Mouse (Mus musculus) ES-E14 (cell line): ENCODE data around the gene Fam216b. TPM values are rescaled to one million over a fixed set of nuclear protein-coding genes. Genes with fewer than 3 reads are reported as not detected.

Experiments used
- DNase-seq: peaks from one replicate; pipeline ENCODE4 v3.0.0-alpha.2; 2013; ENCODE audit warnings: low read depth, low spot score
- H3K27ac ChIP-seq: 2 replicates; pipeline ENCODE4 v1.5.1; 2012; ENCODE audit warnings: low read depth, mild to moderate bottlenecking, low read length, moderate library complexity, mixed read lengths; ENCODE audit not compliant: poor library complexity, insufficient read depth, severe bottlenecking
- H3K36me3 ChIP-seq: 2 replicates; pipeline ENCODE4 v1.6.1; 2012; ENCODE audit warnings: mild to moderate bottlenecking, low read length, moderate library complexity, mixed read lengths; ENCODE audit not compliant: control insufficient read depth, poor library complexity, insufficient read depth, severe bottlenecking
- H3K4me1 ChIP-seq, 2 experiments: fragments of 150-350 bp in 1 of 2; sonication (generic) in 1 of 2; 2 replicates each; pipeline ENCODE4 v1.6.1; 2012; ENCODE audit warnings: low read length in 2 of 2, mild to moderate bottlenecking in 1 of 2, mixed read lengths in 1 of 2; ENCODE audit not compliant: control insufficient read depth in 2 of 2, insufficient read depth in 2 of 2, poor library complexity in 1 of 2
- H3K4me3 ChIP-seq, 2 experiments: fragments of 150-350 bp in 1 of 2; sonication (generic) in 1 of 2; 2 replicates each; pipeline ENCODE4 v1.5.1; 2012; ENCODE audit warnings: low read length in 2 of 2, low read depth in 1 of 2, mild to moderate bottlenecking in 1 of 2, mixed read lengths in 1 of 2; ENCODE audit not compliant: insufficient read depth in 1 of 2, poor library complexity in 1 of 2, severe bottlenecking in 1 of 2
- H3K9ac ChIP-seq: 2 replicates; pipeline ENCODE4 v1.6.1; 2012; ENCODE audit warnings: low read depth, mild to moderate bottlenecking, low read length, mixed read lengths; ENCODE audit not compliant: poor library complexity, insufficient read depth, severe bottlenecking
- H3K9me3 ChIP-seq: fragments of 150-350 bp; sonication (generic); 2 replicates; pipeline ENCODE4 v1.6.1; 2012; ENCODE audit warnings: low read depth, mild to moderate bottlenecking, low read length; ENCODE audit not compliant: control insufficient read depth, insufficient read depth
- CHD2 ChIP-seq: IDR thresholded peaks from 2 replicates; pipeline ENCODE4 v1.6.1; 2014; ENCODE audit warnings: mild to moderate bottlenecking, low read depth, low read length, inconsistent platforms
- HCFC1 ChIP-seq: IDR thresholded peaks from 2 replicates; pipeline ENCODE4 v1.6.1; 2012; ENCODE audit warnings: low read length, inconsistent platforms, borderline replicate concordance; ENCODE audit not compliant: insufficient read depth
- MAFK ChIP-seq: IDR thresholded peaks from 2 replicates; pipeline ENCODE4 v1.6.1; 2014; ENCODE audit warnings: mild to moderate bottlenecking, low read depth, low read length, inconsistent platforms; ENCODE audit not compliant: insufficient read depth
- ZC3H11A ChIP-seq: IDR thresholded peaks from 2 replicates; pipeline ENCODE4 v1.6.1; 2012; ENCODE audit warnings: low read depth, mild to moderate bottlenecking, inconsistent platforms, low read length, borderline replicate concordance
- ZNF384 ChIP-seq: IDR thresholded peaks from 2 replicates; pipeline ENCODE4 v1.6.1; 2012; ENCODE audit warnings: low read depth, low read length, inconsistent platforms
- in situ Hi-C, 2 experiments: fragments of 600-800 bp; cut with MboI; formaldehyde crosslinking; loops; one replicate each; pipeline ENCODE4 v1.15.1; 2025; ENCODE audit warnings: low sequenced_read_pairs in 2 of 2, inconsistent platforms in 1 of 2; ENCODE audit not compliant: unreplicated experiment in 2 of 2
- total RNA-seq: library from RNA; depleted of rRNA; stranded (reverse); fragments of 300-350 nt; gene quantifications from 2 replicates; pipeline ENCODE4 v1.2.3, GENCODE M21; 2012

Fam216b gene
- total RNA-seq, 1 experiment = not detected

DNA sequence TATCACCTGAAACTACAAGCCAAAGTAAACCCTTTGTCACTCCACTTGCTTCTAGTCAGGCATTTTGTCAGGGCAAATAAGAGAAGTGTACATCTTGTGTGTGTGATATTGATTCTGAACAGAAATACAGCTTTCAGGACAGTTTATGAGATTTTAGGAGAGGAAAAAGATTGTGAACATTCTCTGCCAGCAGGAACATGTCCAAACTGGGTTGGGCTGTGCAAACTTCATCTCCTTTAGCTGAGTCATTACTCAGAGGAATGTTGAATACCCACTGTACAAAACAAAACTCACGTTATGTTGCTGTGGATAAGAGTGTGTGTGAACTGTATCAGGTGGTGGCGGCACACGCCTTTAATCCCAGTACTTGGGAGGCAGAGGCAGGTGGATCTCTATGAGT, 22.1 kb upstream of the Fam216b start:
- no peak overlapping the region for H3K4me3 ChIP-seq
- in situ Hi-C loops = no loop called here
- H3K9me3 ChIP-seq = no peaks in the 10 kb centered on the region
- H3K9ac ChIP-seq = no peak overlapping the region
- H3K4me1 ChIP-seq = no peaks in the 10 kb centered on the region
- DNase-seq = no peak
- H3K27ac ChIP-seq = no peak overlapping the region
- H3K36me3 ChIP-seq = no peaks in the 10 kb centered on the region
- TF ChIP-seq MAFK (no peak), HCFC1 (no peak), ZC3H11A (no peak), CHD2 (no peak), ZNF384 (no peak)

- Histone ChIP-seq H3K4me3 (no peak overlapping the region), H3K9me3 (no peaks in the 10 kb centered on the region), H3K36me3 (no peaks in the 10 kb centered on the region), H3K27ac (no peak overlapping the region), H3K9ac (no peak overlapping the region), H3K4me1 (no peaks in the 10 kb centered on the region)
- TF ChIP-seq CHD2 = no peak
- TF ChIP-seq HCFC1 = no peak
- no peak for TF ChIP-seq MAFK
- no peak for TF ChIP-seq ZNF384
- TF ChIP-seq ZC3H11A = no peak
- in situ Hi-C loops = no loop called here
- DNase-seq = no peak
Observed at GRCm38 (mm10) chr14:78109419-78109818, 20.6 kb upstream of the Fam216b start.

DNA sequence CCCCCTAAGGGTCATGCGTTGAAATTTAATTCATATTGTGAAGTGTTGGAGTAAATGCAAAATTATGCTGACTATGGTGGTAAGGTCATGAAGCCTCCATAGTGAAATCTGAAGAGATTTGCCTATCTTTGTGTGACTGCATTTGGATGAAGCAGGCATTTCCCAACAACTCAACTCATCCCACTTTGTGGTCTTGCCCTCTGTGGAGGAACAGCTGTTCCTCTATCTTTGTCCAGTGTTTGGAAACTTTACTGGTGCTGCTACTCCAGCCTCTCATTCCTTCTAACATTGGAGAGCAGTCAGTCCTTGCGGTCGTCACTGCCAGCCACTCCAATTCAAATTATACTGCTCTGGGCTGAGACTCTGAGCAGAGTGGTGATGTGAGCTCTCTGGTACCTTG, 19.6 kb upstream of the Fam216b start:
- H3K27ac ChIP-seq = no peak overlapping the region
- in situ Hi-C loops = no loop called here
- no peaks in the 10 kb centered on the region for H3K4me1 ChIP-seq

DNA sequence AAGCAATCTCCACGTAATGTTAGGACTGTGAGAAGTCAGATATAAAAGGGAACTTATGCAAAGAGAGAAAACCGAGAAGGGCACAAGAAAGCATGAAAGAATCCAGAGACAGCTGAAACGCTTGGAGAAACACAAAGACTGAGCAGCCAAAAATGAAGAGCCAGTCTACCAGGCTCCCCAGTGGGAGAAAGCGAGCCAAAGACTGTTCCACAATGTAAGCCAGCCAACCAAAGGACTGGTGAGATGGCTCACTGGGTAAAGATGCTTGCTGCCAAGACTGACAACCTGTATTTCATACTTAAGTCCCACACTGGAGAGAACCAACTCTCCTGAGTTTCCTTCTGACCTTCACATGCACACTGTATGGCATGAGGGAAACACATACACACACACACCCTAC, 784 bp upstream of the Fam216b start:
- H3K9me3 ChIP-seq = no peaks in the 10 kb centered on the region
- in situ Hi-C loops = no loop called here
- H3K9ac ChIP-seq = no peak overlapping the region
- H3K4me1 ChIP-seq = no peaks in the 10 kb centered on the region
- H3K36me3 ChIP-seq = no peaks in the 10 kb centered on the region
- TF ChIP-seq CHD2 = no peak
- no peak overlapping the region for H3K4me3 ChIP-seq
- H3K27ac ChIP-seq = no peak overlapping the region
- DNase-seq = no peak

More for the DNA sequence above, 19.6 kb upstream of the Fam216b start:
- TF ChIP-seq ZC3H11A = no peak
- TF ChIP-seq HCFC1 = no peak
- TF ChIP-seq MAFK = no peak
- TF ChIP-seq ZNF384 = no peak
- no peak for TF ChIP-seq CHD2
- Histone ChIP-seq H3K9me3 (no peaks in the 10 kb centered on the region), H3K36me3 (no peaks in the 10 kb centered on the region), H3K9ac (no peak overlapping the region), H3K4me3 (no peak overlapping the region)
- no peak for DNase-seq

GRCm38 (mm10) chr14:78083465-78083864, 5.3 kb downstream of the Fam216b start:
- H3K9me3 ChIP-seq = no peaks in the 10 kb centered on the region
- no peak overlapping the region for H3K4me3 ChIP-seq
- in situ Hi-C loops = no loop called here
- DNase-seq = no peak
- no peak for TF ChIP-seq CHD2
- TF ChIP-seq ZC3H11A = no peak
- TF ChIP-seq HCFC1 = no peak
- no peak overlapping the region for H3K9ac ChIP-seq
- H3K36me3 ChIP-seq = no peaks in the 10 kb centered on the region
- H3K27ac ChIP-seq = no peak overlapping the region
- no peaks in the 10 kb centered on the region for H3K4me1 ChIP-seq
